Mouse (Mus musculus) limb, embryonic 14.5 days (tissue): ENCODE data around the gene Pcsk4. TPM values are rescaled to one million over a fixed set of nuclear protein-coding genes. Genes with fewer than 3 reads are reported as not detected.
A peak's percentile ranks its signal among the peaks of the same experiment; 100 is the strongest.

Experiments used
- ATAC-seq: fragments of 200-750 bp; cut with Nextera tagmentation; 2 replicates; pipeline ENCODE4 v1.8.0; 2017; ENCODE audit warnings: low read depth, moderate number of reproducible peaks, moderate TSS enrichment; ENCODE audit not compliant: low FRiP score
- DNase-seq: peaks from one replicate; pipeline ENCODE4 v3.0.0-alpha.2; 2015; ENCODE audit warnings: low spot score
- H3K27ac ChIP-seq: fragments of 300-500 bp; sonication (generic); replicated peaks from 2 replicates; pipeline ENCODE4 v1.5.1; 2014; ENCODE audit warnings: low read depth, mild to moderate bottlenecking, low read length, moderate library complexity, mixed read lengths
- H3K27me3 ChIP-seq: fragments of 300-500 bp; sonication (generic); 2 replicates; pipeline ENCODE4 v1.6.1; 2014; ENCODE audit warnings: low read length, mixed read lengths; ENCODE audit not compliant: control insufficient read depth, insufficient read depth
- H3K36me3 ChIP-seq: fragments of 300-500 bp; sonication (generic); 2 replicates; pipeline ENCODE4 v1.6.1; 2014; ENCODE audit warnings: mild to moderate bottlenecking, low read length, moderate library complexity, mixed read lengths; ENCODE audit not compliant: control insufficient read depth, insufficient read depth
- H3K4me1 ChIP-seq: fragments of 300-500 bp; sonication (generic); 2 replicates; pipeline ENCODE4 v1.6.1; 2014; ENCODE audit warnings: antibody characterized with exemption, low read length, mixed read lengths; ENCODE audit not compliant: control insufficient read depth, insufficient read depth
- H3K4me2 ChIP-seq: fragments of 300-500 bp; sonication (generic); replicated peaks from 2 replicates; pipeline ENCODE4 v1.6.1; 2014; ENCODE audit warnings: low read depth, mild to moderate bottlenecking, low read length, moderate library complexity; ENCODE audit not compliant: severe bottlenecking
- H3K4me3 ChIP-seq: fragments of 300-500 bp; sonication (generic); replicated peaks from 2 replicates; pipeline ENCODE4 v1.5.1; 2014; ENCODE audit warnings: low read length
- H3K9ac ChIP-seq: fragments of 300-500 bp; sonication (generic); 2 replicates; pipeline ENCODE4 v1.6.1; 2014; ENCODE audit warnings: mild to moderate bottlenecking, low read depth, low read length, moderate library complexity; ENCODE audit not compliant: severe bottlenecking
- H3K9me3 ChIP-seq: fragments of 300-500 bp; sonication (generic); 2 replicates; pipeline ENCODE4 v1.6.1; 2016; ENCODE audit warnings: low read length; ENCODE audit not compliant: control insufficient read depth
- POLR2A ChIP-seq: fragments of 200-500 bp; IDR thresholded peaks from 2 replicates; pipeline ENCODE4 v1.8.0; 2012; ENCODE audit warnings: inconsistent platforms, mild to moderate bottlenecking, moderate library complexity, borderline replicate concordance; ENCODE audit not compliant: insufficient read depth, insufficient read length; ENCODE audit errors: extremely low read depth
- WGBS: fragments of 180-500 bp; shearing (Covaris S2); extraction: QIAGEN DNeasy Blood & Tissue Kit; methylation state at CpG from one replicate; pipeline ENCODE4 v1.1.7; 2014; 5-methylcytosine and 5-hydroxymethylcytosine counted together
- polyA plus RNA-seq, 2 experiments: library from polyadenylated mRNA; depleted of rRNA in 1 of 2; stranded (reverse) in 1 of 2; unstranded in 1 of 2; fragments of >200 nt; fragmentation: Nextera tagmentation in 1 of 2; extraction: Ambion mirVana in 1 of 2; gene quantifications; 2 replicates each; pipeline versions ENCODE4 v1.2.1 to v1.2.3; 2012 to 2014

Gene Pcsk4
- polyA plus RNA-seq, 2 experiments: 4.2 to 7.8 TPM

DNA sequence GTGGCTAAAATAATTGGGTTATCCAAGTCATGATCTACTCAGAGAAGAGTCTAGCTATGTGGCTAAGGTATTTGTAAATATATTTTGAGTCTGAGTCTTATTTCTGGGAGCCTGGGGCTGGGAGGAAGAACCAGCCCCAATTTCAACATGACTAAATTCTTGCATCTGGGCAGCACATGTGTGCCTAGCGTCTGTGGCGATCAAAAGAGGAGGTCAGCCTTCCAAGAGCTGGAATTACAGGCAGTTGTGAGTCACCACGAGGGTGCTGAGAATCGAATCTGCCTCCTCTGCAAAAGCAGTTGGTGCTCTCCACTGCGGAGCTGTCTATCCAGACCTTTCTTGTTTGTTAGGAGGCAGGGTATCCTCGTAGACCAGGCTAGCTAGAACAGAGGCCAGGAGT lies 36.4 kb upstream of the Pcsk4 start:
- H3K36me3 ChIP-seq: no peaks in the 10 kb centered on the region
- no peak for ATAC-seq
- no peak overlapping the region for H3K4me3 ChIP-seq
- H3K27me3 ChIP-seq: no peaks in the 10 kb centered on the region
- 43% methylated on average over 6 of the region's 6 CpGs for WGBS
- H3K27ac ChIP-seq: no peak overlapping the region
- no peak overlapping the region for H3K4me2 ChIP-seq
- no peak overlapping the region for H3K9ac ChIP-seq
- no peak for TF ChIP-seq POLR2A
- no peak for DNase-seq
- H3K4me1 ChIP-seq: no peaks in the 10 kb centered on the region
- H3K9me3 ChIP-seq: no peaks in the 10 kb centered on the region

DNA sequence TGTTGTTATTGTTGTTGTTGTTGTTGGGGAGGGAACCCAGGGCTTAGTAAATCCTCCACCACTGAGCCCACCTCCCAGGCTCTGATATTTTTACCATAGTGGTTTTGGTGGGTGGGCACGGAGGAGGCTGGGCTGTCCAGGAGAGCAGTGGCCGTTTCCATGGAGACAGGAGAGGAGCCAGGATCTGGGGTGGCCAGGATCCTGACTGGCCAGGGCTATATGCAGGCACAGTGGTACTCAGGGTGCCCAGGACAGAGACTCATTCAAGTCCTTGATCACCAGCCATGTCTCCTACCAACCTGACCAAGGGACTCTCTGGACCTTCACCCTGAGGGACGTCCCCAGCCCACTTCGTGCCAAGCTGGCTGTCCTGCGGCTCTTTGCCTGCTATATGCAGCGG lies 34.4 kb upstream of the Pcsk4 start:
- Histone ChIP-seq H3K9ac (no peak overlapping the region), H3K4me2 (no peak overlapping the region), H3K27ac (no peak overlapping the region), H3K4me1 (no peaks in the 10 kb centered on the region), H3K9me3 (no peaks in the 10 kb centered on the region), H3K36me3 (no peaks in the 10 kb centered on the region), H3K27me3 (0 out of 2 replicates have a peak, but pooled peaks cover under 1% of the 10 kb centered on the region), H3K4me3 (no peak overlapping the region)
- WGBS: 42% methylated on average over 6 of the region's 6 CpGs
- TF ChIP-seq POLR2A: no peak
- DNase-seq (no peak), ATAC-seq (no peak)

DNA sequence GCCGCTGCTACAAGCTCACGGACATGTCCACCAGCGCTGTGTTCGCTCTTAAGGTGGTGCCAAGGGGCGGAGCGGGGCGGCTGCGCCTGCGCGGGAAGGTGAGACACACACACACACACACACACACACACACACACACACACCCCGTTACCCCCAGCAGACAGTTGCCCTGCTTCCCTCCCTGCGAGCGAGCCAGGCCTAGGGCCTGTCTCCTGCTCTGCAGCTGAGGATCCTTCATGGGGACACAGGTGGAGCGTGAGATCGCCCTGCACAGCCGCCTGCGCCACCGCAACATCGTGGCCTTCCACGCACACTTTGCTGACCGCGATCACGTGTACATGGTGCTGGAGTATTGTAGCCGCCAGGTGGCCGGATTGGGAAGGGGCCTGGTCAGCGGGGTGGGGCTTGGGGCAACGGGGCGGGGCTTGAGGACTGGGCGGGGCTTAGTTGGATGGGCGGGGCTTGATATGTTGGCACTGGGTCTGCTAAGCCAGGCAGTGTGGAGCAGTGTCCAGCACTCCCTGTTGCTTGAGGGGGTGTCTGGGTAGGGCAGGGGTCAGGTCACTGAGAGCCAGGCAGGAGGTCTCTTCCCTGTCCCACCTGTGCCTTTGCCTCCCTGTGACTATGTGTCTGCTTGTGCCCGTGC lies 28.8 kb upstream of the Pcsk4 start:
- no peak for TF ChIP-seq POLR2A
- Histone ChIP-seq H3K36me3 (no peaks in the 10 kb centered on the region), H3K9me3 (no peaks in the 10 kb centered on the region), H3K9ac (peak overlapping the region; percentile 25; the same call in 1 of the 2 replicates), H3K4me2 (peak overlapping the region; percentile 39), H3K27ac (no peak overlapping the region), H3K4me3 (peak overlapping the region; percentile 43), H3K27me3 (peaks cover 45% of the 10 kb centered on the region), H3K4me1 (peaks cover 15% of the 10 kb centered on the region)
- DNase-seq (no peak), ATAC-seq (0 out of 2 replicates have a peak, but pooled peaks have one; percentile 24)
- 9% methylated on average over 27 of the region's 31 CpGs for WGBS

DNA sequence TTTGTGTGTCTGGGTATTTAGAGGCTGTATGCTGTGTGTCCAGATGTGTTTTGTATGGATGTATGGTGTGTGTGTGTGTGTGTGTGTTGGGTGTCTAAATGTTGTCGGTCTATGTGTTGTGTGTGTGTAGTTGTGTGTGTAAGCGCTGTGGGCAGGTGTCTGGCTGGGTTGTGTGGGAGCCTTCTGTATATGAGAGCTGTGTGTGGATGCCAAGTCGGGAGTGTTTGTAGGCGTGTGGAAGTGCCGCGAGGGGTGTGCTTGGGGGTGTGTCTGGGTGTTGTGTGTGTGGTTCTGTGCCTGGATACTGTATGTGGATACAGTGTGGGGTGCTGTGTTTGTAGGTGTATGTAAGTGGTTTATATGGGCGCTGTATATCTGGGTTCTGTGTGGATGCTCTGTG lies 28.0 kb upstream of the Pcsk4 start:
- Histone ChIP-seq H3K27ac (no peak overlapping the region), H3K4me2 (no peak overlapping the region)
- no peak for ATAC-seq

DNA sequence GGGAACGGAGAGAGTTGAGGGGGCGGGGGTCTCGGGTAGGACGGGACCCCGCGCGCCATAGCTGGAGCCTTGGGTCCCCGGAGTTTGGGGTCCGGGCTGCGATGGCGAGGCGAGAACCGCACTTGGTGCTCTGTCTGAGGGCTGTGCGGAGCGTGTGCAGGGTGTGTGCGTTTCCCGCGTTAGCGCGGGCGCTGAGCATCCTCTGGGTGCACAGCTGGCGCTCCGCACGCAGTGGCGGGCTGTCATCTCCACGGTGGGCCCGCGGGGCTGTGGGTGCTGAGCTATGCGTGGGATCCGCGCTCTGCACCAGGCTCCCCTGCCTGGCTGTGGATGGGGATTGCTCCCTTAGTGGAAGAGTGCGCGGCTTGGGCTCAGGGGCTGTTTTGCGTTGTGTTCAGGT lies 27.4 kb upstream of the Pcsk4 start:
- Histone ChIP-seq H3K36me3 (no peaks in the 10 kb centered on the region), H3K4me1 (peaks cover 15% of the 10 kb centered on the region), H3K27ac (no peak overlapping the region), H3K4me2 (peak overlapping the region; percentile 63), H3K9ac (peak overlapping the region; percentile 28; the same call in 1 of the 2 replicates), H3K27me3 (peaks cover 58% of the 10 kb centered on the region), H3K9me3 (no peaks in the 10 kb centered on the region), H3K4me3 (peak overlapping the region; percentile 43)
- DNase-seq: no peak
- no peak for TF ChIP-seq POLR2A
- WGBS: 2% methylated on average over 32 of the region's 34 CpGs
- no peak for ATAC-seq

More for the DNA sequence above, 28.0 kb upstream of the Pcsk4 start:
- Histone ChIP-seq H3K9ac (no peak overlapping the region), H3K9me3 (no peaks in the 10 kb centered on the region), H3K27me3 (peaks cover 53% of the 10 kb centered on the region), H3K4me1 (peaks cover 15% of the 10 kb centered on the region), H3K36me3 (no peaks in the 10 kb centered on the region), H3K4me3 (peak overlapping the region; percentile 43)
- DNase-seq: no peak
- WGBS: 33% methylated on average over 7 of the region's 7 CpGs
- no peak for TF ChIP-seq POLR2A
